Mouse (Mus musculus) liver, adult 2 months (tissue): ENCODE measurements around the gene Senp2. TPM values are rescaled to one million over a fixed set of nuclear protein-coding genes. Genes with fewer than 3 reads are reported as not detected.

Source experiments
- DNase-seq: peaks from one replicate; pipeline ENCODE4 v3.0.0-alpha.2; 2011; ENCODE audit warnings: low read depth, low spot score; ENCODE audit errors: extremely low read depth
- H3K27ac ChIP-seq: fragments of 200-500 bp; replicated peaks from 2 replicates; pipeline ENCODE4 v1.5.1; 2012; ENCODE audit warnings: low read depth, mild to moderate bottlenecking, control low read depth, inconsistent platforms, low read length; ENCODE audit not compliant: insufficient read depth
- H3K27me3 ChIP-seq: fragments of 200-500 bp; 2 replicates; pipeline ENCODE4 v1.6.1; 2012; ENCODE audit warnings: mild to moderate bottlenecking, moderate library complexity, low read length, inconsistent platforms; ENCODE audit not compliant: control insufficient read depth, insufficient read depth
- H3K36me3 ChIP-seq: fragments of 200-500 bp; 2 replicates; pipeline ENCODE4 v1.6.1; 2012; ENCODE audit warnings: low read length, inconsistent platforms; ENCODE audit not compliant: control insufficient read depth, insufficient read depth
- H3K4me1 ChIP-seq: fragments of 200-500 bp; 2 replicates; pipeline ENCODE4 v1.6.1; 2011; ENCODE audit warnings: low read length; ENCODE audit not compliant: control insufficient read depth, insufficient read depth
- H3K4me3 ChIP-seq: fragments of 200-500 bp; 2 replicates; pipeline ENCODE4 v1.5.1; 2011; ENCODE audit warnings: low read depth, mild to moderate bottlenecking, control low read depth, low read length, moderate library complexity; ENCODE audit not compliant: insufficient read depth
- H3K79me2 ChIP-seq: fragments of 200-500 bp; 2 replicates; pipeline ENCODE4 v1.6.1; 2012; ENCODE audit warnings: inconsistent platforms, mild to moderate bottlenecking, low read length, moderate library complexity; ENCODE audit not compliant: control insufficient read depth, insufficient read depth
- H3K9ac ChIP-seq: fragments of 200-500 bp; 2 replicates; pipeline ENCODE4 v1.6.1; 2012; ENCODE audit warnings: low read depth, mild to moderate bottlenecking, control low read depth, inconsistent platforms, low read length
- CTCF ChIP-seq: fragments of 200-500 bp; IDR thresholded peaks from 2 replicates; pipeline ENCODE4 v1.5.1; 2011; ENCODE audit warnings: low read depth, low read length, control low read depth
- POLR2A ChIP-seq: fragments of 200-500 bp; IDR thresholded peaks from 2 replicates; pipeline ENCODE4 v1.6.1; 2011; ENCODE audit warnings: low read length, control low read depth; ENCODE audit not compliant: insufficient read depth; ENCODE audit errors: extremely low read depth
- WGBS: fragments of 180-500 bp; shearing (Covaris S2); methylation state at CpG from one replicate; pipeline ENCODE4 v1.1.7; 2018; 5-methylcytosine and 5-hydroxymethylcytosine counted together
- polyA plus RNA-seq: library from polyadenylated mRNA; depleted of rRNA; stranded (reverse); fragments of >200 nt; gene quantifications from 2 replicates; pipeline ENCODE4 v1.2.3, GENCODE M21; 2012
- total RNA-seq: library from RNA; depleted of rRNA; stranded (reverse); fragments of >200 nt; gene quantifications from 2 replicates; pipeline ENCODE4 v1.2.3, GENCODE M21; 2014

Gene Senp2
- total and polyA plus RNA-seq, 2 experiments = 3.9 to 11.0 TPM

DNA sequence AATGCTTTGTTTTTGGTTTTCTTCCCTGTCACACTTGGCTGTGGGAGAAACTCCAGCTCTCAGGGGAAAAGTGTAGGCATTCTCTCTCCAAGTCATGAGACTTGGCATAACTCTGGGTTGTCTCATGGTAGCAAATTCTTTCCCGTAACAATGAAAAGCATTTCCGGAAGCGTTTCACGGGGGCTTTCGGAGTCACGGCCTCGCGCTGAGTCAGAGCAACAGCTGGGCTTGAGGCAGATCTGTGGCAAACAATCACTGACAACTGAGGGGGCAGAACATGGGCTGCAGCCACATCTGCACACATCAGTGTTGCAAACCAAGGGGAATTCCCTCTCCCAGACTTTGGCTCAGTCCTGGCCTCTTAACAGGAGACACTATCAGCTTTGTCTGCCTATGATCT lies 58.1 kb downstream of the Senp2 start:
- Histone ChIP-seq H3K27ac (no peak overlapping the region), H3K36me3 (no peaks in the 10 kb centered on the region), H3K4me3 (no peak overlapping the region), H3K4me1 (no peaks in the 10 kb centered on the region), H3K9ac (no peak overlapping the region), H3K27me3 (no peaks in the 10 kb centered on the region), H3K79me2 (no peaks in the 10 kb centered on the region)
- DNase-seq = no peak
- TF ChIP-seq CTCF (no peak), POLR2A (no peak)
- 85% methylated on average over 8 of the region's 8 CpGs for WGBS

DNA sequence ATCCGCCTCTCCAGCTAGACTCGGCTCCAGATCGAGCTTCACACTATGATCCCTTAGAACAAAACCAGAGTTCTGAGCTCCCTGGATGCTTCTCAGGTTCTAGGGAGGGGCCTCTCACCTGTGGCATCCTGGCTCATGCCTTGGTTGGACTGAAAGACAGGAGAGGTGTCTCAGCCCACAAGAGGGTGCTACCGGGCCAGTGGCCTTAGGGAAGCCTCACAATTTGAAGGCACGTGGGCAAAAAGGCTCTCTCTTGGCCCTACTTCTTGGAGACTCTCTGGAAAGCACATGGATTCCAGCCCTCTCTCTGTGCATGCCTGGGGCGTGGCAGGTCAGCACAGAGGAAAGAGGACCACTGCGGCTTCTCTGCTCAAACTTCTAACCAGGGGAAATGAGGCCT lies 62.1 kb downstream of the Senp2 start:
- no peak overlapping the region for H3K4me3 ChIP-seq
- no peak for TF ChIP-seq POLR2A
- TF ChIP-seq CTCF = peak; percentile 28; the same call in 1 of the 2 replicates
- no peaks in the 10 kb centered on the region for H3K79me2 ChIP-seq
- peaks cover 2% of the 10 kb centered on the region; the same call in 1 of the 2 replicates for H3K4me1 ChIP-seq
- H3K27ac ChIP-seq = no peak overlapping the region
- no peak overlapping the region for H3K9ac ChIP-seq
- WGBS = 91% methylated on average over 7 of the region's 7 CpGs
- no peak for DNase-seq
- no peaks in the 10 kb centered on the region for H3K27me3 ChIP-seq
- no peaks in the 10 kb centered on the region for H3K36me3 ChIP-seq

DNA sequence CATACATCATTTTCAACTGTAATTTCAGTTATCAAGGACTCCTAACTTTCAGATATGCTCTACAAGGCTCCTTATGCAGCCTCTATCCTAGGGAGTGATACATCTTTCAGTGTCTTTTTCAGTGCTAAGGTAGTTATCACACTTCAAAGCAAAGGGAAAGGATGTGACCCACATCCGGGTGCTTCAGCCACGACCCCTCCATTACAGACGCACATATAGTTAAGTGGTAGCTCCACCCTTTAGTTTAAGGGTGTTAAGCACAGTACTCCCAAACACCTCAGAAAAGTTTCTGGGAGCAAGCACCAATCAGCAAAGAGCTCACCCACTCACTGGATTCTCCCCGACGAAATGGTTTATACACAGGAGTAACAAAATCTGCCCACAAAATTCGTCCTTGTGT lies 65.8 kb downstream of the Senp2 start:
- DNase-seq = no peak
- no peaks in the 10 kb centered on the region for H3K79me2 ChIP-seq
- no peak overlapping the region for H3K4me3 ChIP-seq
- no peaks in the 10 kb centered on the region for H3K27me3 ChIP-seq
- H3K27ac ChIP-seq = no peak overlapping the region
- 88% methylated on average over 6 of the region's 6 CpGs for WGBS
- H3K9ac ChIP-seq = no peak overlapping the region
- TF ChIP-seq POLR2A = no peak
- TF ChIP-seq CTCF = no peak
- peaks cover 3% of the 10 kb centered on the region; the same call in 1 of the 2 replicates for H3K4me1 ChIP-seq
- H3K36me3 ChIP-seq = no peaks in the 10 kb centered on the region

DNA sequence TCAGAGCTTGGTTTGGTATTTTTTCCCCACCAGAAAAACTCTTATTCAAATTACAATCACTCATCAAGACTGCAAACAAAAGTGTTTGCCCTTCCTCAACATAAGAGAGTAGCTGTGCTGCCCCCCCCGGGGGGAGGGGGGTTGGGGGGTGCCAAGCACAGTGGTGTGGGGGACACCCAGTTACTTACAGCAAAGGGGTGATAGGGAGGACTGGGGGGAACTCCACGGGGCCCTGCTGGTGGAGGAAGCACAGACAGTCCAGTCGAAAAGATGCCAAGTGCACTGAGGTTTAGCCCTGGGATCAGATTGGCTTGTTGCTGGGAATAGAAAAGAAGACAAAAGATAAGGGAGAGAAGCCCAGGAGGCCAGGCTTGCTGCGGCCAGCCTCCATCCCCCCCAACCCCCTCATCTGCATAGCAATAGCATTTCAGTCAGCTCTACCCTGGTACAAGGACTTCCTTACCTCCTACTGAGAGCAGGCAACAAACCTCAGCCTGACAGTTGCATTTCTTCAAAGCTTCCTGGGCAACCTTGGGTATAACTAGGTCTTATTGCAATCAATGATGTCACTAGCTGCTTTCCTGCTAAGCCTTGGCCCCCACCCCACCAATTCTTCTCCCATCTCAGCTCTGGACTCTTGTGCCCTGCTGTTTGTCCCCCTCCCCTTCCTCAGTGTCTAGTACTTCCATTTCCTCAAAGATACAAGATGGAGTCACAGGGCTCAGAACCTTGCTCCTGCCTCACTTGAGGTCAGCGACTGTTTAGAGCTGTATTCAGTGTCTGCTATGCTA lies 66.7 kb downstream of the Senp2 start:
- DNase-seq = no peak

DNA sequence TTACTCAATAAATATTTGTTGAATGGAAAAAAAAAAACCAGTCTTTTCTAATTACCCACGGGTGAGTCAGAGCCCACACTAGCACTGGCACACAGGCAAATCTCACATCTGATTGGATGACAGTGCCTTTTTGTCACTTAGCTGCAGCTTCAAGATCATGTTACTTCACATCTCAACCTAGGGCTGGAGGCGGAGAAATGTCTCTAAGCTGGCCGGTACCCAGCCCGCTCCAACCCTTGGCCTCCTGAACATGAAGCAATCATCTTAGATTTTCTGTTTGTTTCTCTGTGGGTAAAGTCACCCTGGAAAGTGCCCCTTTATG lies 67.3 kb downstream of the Senp2 start:
- no peaks in the 10 kb centered on the region for H3K36me3 ChIP-seq
- H3K4me1 ChIP-seq = peaks cover 3% of the 10 kb centered on the region; the same call in 1 of the 2 replicates
- no peaks in the 10 kb centered on the region for H3K79me2 ChIP-seq
- TF ChIP-seq CTCF (no peak), POLR2A (no peak)
- WGBS = 17% methylated on average over 4 of the region's 4 CpGs
- DNase-seq = peak; percentile 56
- no peak overlapping the region for H3K9ac ChIP-seq
- no peak overlapping the region for H3K4me3 ChIP-seq
- no peak overlapping the region for H3K27ac ChIP-seq
- H3K27me3 ChIP-seq = no peaks in the 10 kb centered on the region

More for the DNA sequence above, 66.7 kb downstream of the Senp2 start:
- peaks cover 3% of the 10 kb centered on the region; the same call in 1 of the 2 replicates for H3K4me1 ChIP-seq
- no peak overlapping the region for H3K9ac ChIP-seq
- no peaks in the 10 kb centered on the region for H3K27me3 ChIP-seq
- no peak overlapping the region for H3K4me3 ChIP-seq
- H3K79me2 ChIP-seq = no peaks in the 10 kb centered on the region
- TF ChIP-seq CTCF = no peak
- no peak for TF ChIP-seq POLR2A
- H3K36me3 ChIP-seq = no peaks in the 10 kb centered on the region
- 58% methylated on average over 5 of the region's 5 CpGs for WGBS
- H3K27ac ChIP-seq = no peak overlapping the region

DNA sequence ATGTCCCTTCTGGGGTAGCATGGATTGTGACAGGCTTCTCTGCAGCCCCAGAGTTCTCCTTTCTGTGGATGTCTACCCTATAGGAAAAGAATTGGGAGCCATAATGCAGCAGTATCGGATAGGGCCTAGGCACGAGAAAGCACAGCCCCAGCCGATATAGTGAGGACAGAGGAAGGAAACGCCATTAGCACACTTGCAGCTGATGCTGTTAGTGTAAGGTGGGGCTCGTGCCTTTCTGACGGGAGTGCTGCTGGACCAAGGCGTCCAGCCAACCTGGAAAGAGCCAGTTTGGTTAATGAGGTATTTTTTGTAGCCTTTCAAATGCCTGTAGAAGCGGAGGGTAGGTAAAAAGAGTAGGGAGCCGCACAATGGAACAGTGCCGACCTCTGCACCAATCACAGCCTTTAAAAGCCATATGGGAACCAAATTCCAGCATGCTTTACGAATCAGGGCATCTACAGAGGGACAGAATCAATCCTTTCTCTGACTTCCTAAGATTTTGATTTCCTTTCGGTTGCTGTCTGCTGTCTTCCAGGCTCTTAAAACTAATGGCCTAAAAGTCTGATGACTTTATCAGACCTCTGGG lies 70.9 kb downstream of the Senp2 start:
- Histone ChIP-seq H3K4me3 (no peak overlapping the region), H3K27ac (no peak overlapping the region), H3K79me2 (no peaks in the 10 kb centered on the region), H3K4me1 (peaks cover 3% of the 10 kb centered on the region; the same call in 1 of the 2 replicates), H3K9ac (no peak overlapping the region), H3K27me3 (no peaks in the 10 kb centered on the region), H3K36me3 (no peaks in the 10 kb centered on the region)
- DNase-seq = no peak
- TF ChIP-seq CTCF (no peak), POLR2A (no peak)
- 90% methylated on average over 12 of the region's 12 CpGs for WGBS
